Mouse (Mus musculus): Measurements from ENCODE around the gene Tanc2. TPM values are rescaled to one million over a fixed set of nuclear protein-coding genes. Genes with fewer than 3 reads are reported as not detected.

Gene Tanc2
- polyA plus RNA-seq, 1 experiment from 2014 or later: 13.3 TPM

DNA sequence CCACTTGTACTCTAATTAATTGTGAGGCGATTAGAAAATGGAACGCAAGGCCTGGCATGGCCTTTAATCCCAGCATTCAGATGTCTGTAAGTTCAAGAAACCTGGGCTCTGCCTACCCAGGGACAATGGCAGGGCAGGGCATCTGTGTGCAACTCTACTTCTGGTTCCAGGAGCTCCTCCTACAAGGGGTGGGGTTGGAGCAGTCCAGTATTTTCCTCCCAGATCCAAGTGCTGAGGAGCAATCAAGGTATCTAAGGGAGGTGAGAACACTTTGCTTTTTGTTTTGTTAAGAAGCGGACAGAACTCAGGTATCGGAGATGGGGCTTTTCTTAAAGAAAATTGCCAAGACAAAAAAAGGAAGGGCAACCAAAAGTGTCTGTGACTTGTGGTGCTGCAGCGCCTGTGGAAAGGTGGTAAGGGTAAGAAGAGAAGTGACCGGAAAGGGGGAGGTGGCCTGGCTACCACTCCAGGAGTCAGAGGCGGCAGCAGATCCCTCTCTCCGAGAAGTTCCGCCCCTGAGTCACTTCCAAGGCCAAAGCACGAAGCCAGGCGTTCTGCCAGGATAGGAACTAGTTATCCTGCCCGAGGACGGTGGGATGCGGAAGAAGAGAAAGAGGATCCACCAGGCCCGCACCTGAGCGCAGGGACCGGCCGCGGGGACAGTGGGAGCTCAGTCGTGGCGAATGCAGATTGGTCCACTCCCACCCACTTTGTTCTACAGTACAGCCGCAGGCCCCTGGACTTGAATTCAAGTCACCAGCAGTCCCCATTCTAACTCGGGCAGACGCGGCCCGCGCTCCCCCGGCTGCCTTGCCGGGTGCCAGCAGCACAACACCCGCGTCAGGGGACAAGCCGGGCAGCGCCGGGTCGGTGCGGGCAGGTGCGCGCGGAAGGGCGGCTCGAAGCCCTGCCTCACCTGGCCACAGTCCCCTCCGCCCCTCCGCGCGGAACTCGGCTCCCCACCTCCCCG is 353.6 kb downstream of the Tanc2 start:
- no peaks in the 10 kb centered on the region for H3K9me3 ChIP-seq (ENCODE audit: control insufficient read depth, low read length)
- H3K4me3 ChIP-seq (ENCODE audit: low read depth, low read length): peak overlapping the region; percentile 56
- peaks cover 9% of the 10 kb centered on the region; the same call in 1 of the 2 replicates for H3K4me1 ChIP-seq (replicated peaks; ENCODE audit: control insufficient read depth, insufficient read depth, low read length)
- peak; percentile 61 for ATAC-seq (replicated peaks; ENCODE audit: low FRiP score, low TSS enrichment, low read depth)
- peak overlapping the region; percentile 97 for H3K4me2 ChIP-seq (ENCODE audit: low read length)
- H3K9ac ChIP-seq (ENCODE audit: low read length): peak overlapping the region; percentile 56
- peak overlapping the region; percentile 65 for H3K27ac ChIP-seq (ENCODE audit: low read depth)
- H3K27me3 ChIP-seq (replicated peaks; ENCODE audit: control insufficient read depth, insufficient read depth, low read length): peaks cover 8% of the 10 kb centered on the region; the same call in 1 of the 2 replicates
- 6% methylated on average over 36 of the region's 47 CpGs for WGBS
- no peaks in the 10 kb centered on the region for H3K36me3 ChIP-seq (ENCODE audit: control insufficient read depth, insufficient read depth, low read length)
- peak; percentile 77 for DNase-seq (ENCODE audit: low spot score)

DNA sequence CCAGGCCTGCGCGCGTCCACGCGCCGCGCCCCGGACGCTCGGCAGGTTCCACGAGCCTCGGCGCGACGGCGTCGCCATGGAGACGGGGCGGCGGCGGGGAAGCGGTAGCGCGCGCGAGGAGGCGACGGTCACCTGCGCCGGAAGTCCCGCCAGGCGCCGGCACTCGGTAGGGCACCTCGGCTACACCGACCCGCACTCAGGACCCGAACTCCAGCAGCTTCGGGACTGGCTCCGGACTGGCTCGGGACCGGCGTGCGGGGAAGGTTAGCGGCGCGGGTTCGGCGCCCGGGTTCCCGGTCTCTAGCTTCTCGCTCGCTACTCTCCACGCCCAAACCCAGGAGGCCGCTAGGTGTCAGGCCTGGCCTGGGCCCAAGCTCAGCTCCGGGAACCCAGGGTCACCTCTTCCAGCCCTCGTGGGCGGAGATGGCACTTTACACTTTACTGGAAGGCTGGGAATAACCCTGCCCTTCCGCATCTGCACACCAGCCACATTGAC is 354.4 kb downstream of the Tanc2 start:
- peak overlapping the region; percentile 56 for H3K4me3 ChIP-seq (ENCODE audit: low read depth, low read length)
- peaks cover 8% of the 10 kb centered on the region; the same call in 1 of the 2 replicates for H3K27me3 ChIP-seq (replicated peaks; ENCODE audit: control insufficient read depth, insufficient read depth, low read length)
- H3K9ac ChIP-seq (ENCODE audit: low read length): peak overlapping the region; percentile 56
- no peaks in the 10 kb centered on the region for H3K36me3 ChIP-seq (ENCODE audit: control insufficient read depth, insufficient read depth, low read length)
- H3K9me3 ChIP-seq (ENCODE audit: control insufficient read depth, low read length): no peaks in the 10 kb centered on the region
- H3K4me2 ChIP-seq (ENCODE audit: low read length): peak overlapping the region; percentile 97
- H3K27ac ChIP-seq (ENCODE audit: low read depth): peak overlapping the region; percentile 65
- H3K4me1 ChIP-seq (replicated peaks; ENCODE audit: control insufficient read depth, insufficient read depth, low read length): peaks cover 9% of the 10 kb centered on the region; the same call in 1 of the 2 replicates
- DNase-seq (ENCODE audit: low spot score): peak; percentile 84
- under 1% methylated on average over 55 of the region's 59 CpGs for WGBS
- ATAC-seq (replicated peaks; ENCODE audit: low FRiP score, low TSS enrichment, low read depth): peak; percentile 73

DNA sequence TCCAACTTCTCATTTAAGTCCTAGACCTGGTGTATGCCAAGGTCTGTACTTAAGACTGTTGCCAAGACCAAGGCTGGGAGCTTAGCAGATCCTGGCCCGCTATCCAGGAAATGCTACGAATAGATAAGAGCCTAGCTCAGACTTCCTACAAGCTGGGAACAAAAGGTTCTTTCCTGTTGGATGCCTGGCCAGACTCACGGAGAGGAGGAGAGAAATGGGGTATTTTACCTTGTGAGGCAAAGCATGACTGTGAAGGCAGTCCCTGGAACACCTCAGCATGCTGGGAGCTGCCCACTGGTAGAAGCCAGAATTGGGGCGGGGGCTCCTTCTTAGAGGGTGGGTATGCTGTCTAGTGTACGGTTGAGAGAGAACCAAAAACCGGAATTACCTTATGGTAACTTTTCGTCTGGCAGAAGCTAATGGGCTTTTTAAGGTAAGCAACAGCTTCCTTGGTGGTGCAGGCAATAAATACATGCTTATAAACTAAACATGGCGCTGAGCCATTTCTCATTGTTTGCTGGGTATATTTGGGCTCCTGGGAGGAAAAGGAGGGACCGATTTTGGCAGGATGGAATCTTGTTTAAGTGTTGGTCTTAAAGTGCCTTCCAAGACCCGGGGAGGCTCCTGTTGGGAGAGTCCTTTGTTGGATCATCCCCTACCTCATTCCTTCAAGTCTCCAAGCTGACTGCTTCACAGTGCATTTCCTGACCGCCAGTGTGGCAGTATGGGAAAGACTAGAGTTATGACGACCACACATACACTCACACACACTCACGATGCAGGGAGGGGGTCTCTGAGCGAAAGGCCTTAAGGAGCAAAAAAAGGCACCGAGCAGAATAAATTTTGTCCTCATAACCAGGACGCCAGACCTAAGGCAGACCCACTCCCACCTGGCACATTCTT is 355.2 kb downstream of the Tanc2 start:
- Histone ChIP-seq H3K9me3 (ENCODE audit: control insufficient read depth, low read length) (no peaks in the 10 kb centered on the region), H3K9ac (ENCODE audit: low read length) (0 out of 2 replicates have a peak overlapping the region, but pooled peaks have one; percentile 25), H3K36me3 (ENCODE audit: control insufficient read depth, insufficient read depth, low read length) (no peaks in the 10 kb centered on the region), H3K27ac (ENCODE audit: low read depth) (peak overlapping the region; percentile 65), H3K4me1 (replicated peaks; ENCODE audit: control insufficient read depth, insufficient read depth, low read length) (peaks cover 9% of the 10 kb centered on the region; the same call in 1 of the 2 replicates), H3K4me3 (ENCODE audit: low read depth, low read length) (peak overlapping the region; percentile 56), H3K27me3 (replicated peaks; ENCODE audit: control insufficient read depth, insufficient read depth, low read length) (peaks cover 8% of the 10 kb centered on the region; the same call in 1 of the 2 replicates), H3K4me2 (ENCODE audit: low read length) (peak overlapping the region; percentile 97)
- DNase-seq (ENCODE audit: low spot score) (no peak), ATAC-seq (replicated peaks; ENCODE audit: low FRiP score, low TSS enrichment, low read depth) (no peak)
- WGBS: 59% methylated on average over 16 of the region's 16 CpGs

DNA sequence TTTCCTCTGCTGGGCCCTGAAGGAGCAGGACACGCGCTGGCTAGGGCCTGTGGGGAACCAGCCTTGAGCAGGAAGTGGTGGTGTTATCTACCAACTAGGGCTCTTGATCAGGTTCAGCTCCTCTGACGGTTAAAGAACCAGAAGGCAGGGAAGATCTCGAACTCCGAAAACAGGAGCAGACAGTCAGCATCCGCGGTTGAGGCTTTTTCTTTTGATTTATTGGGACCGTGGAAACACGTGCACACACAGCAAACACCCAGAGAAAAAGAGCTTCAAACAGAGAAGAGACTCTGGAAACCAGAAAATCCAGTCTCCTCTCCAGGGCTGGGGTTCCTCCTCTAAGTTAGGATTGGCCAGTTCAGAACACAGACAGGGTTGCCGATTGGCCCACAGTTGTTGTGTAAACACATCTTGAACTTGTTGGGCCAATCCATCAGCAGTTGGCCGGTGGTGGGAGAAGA is 356.9 kb downstream of the Tanc2 start:
- no peak overlapping the region for H3K4me3 ChIP-seq (ENCODE audit: low read depth, low read length)
- no peaks in the 10 kb centered on the region for H3K36me3 ChIP-seq (ENCODE audit: control insufficient read depth, insufficient read depth, low read length)
- H3K4me1 ChIP-seq (replicated peaks; ENCODE audit: control insufficient read depth, insufficient read depth, low read length): peaks cover 9% of the 10 kb centered on the region; the same call in 1 of the 2 replicates
- no peak overlapping the region for H3K4me2 ChIP-seq (ENCODE audit: low read length)
- H3K9me3 ChIP-seq (ENCODE audit: control insufficient read depth, low read length): no peaks in the 10 kb centered on the region
- no peak overlapping the region for H3K9ac ChIP-seq (ENCODE audit: low read length)
- H3K27ac ChIP-seq (ENCODE audit: low read depth): 0 out of 2 replicates have a peak overlapping the region, but pooled peaks have one; percentile 24
- DNase-seq (ENCODE audit: low spot score): no peak
- H3K27me3 ChIP-seq (replicated peaks; ENCODE audit: control insufficient read depth, insufficient read depth, low read length): peaks cover 8% of the 10 kb centered on the region; the same call in 1 of the 2 replicates
- no peak for ATAC-seq (replicated peaks; ENCODE audit: low FRiP score, low TSS enrichment, low read depth)
- 35% methylated on average over 11 of the region's 11 CpGs for WGBS

DNA sequence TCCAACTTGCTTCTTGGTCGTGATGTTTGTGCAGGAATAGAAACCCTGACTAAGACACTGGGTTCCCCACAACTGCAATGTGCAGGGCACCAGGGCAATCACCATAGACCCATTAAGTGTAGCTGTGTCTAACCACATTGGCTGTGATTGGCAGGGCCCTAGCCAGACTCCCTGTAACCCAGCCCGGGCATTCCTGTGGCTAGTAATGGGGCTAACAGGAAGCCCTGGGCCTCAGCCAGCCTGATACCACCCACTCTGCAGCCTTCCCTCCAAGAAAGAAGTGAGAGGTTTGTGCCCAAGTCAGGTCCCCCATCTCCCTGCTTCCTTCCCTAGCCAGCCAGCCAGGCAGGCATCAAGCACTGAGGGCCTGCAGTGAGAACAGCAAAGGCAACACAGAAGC is 358.5 kb downstream of the Tanc2 start:
- DNase-seq (ENCODE audit: low spot score) (no peak), ATAC-seq (replicated peaks; ENCODE audit: low FRiP score, low TSS enrichment, low read depth) (no peak)
- H3K9ac ChIP-seq (ENCODE audit: low read length): no peak overlapping the region
- 83% methylated on average over 2 of the region's 2 CpGs for WGBS
- H3K36me3 ChIP-seq (ENCODE audit: control insufficient read depth, insufficient read depth, low read length): no peaks in the 10 kb centered on the region
- H3K27ac ChIP-seq (ENCODE audit: low read depth): no peak overlapping the region
- no peak overlapping the region for H3K4me2 ChIP-seq (ENCODE audit: low read length)
- H3K9me3 ChIP-seq (ENCODE audit: control insufficient read depth, low read length): no peaks in the 10 kb centered on the region
- H3K27me3 ChIP-seq (replicated peaks; ENCODE audit: control insufficient read depth, insufficient read depth, low read length): peaks cover 7% of the 10 kb centered on the region; the same call in 1 of the 2 replicates
- H3K4me1 ChIP-seq (replicated peaks; ENCODE audit: control insufficient read depth, insufficient read depth, low read length): peaks cover 9% of the 10 kb centered on the region; the same call in 1 of the 2 replicates
- no peak overlapping the region for H3K4me3 ChIP-seq (ENCODE audit: low read depth, low read length)

DNA sequence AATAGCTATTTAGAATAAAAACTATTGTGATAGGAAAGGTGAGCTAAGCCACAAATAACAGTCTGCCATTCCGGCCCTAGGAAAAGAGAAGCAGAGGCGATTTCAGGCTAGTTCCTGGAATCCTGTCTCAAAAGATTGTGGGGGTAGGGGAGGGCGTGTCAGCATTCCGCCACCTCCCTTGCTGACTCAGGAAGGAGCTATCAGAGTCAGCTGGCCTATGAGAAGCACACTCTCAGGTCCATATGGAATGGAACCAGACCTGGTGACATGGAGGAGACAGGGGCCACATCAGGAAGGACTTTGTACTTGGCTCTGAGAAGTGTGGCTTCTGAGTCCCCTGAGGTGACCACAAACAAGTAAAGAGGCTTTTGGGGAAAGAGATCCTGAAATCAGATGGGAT is 360.7 kb downstream of the Tanc2 start:
- WGBS: 60% methylated on average over 4 of the region's 4 CpGs
- Histone ChIP-seq H3K4me2 (ENCODE audit: low read length) (no peak overlapping the region), H3K4me3 (ENCODE audit: low read depth, low read length) (no peak overlapping the region), H3K36me3 (ENCODE audit: control insufficient read depth, insufficient read depth, low read length) (no peaks in the 10 kb centered on the region), H3K4me1 (replicated peaks; ENCODE audit: control insufficient read depth, insufficient read depth, low read length) (peaks cover under 1% of the 10 kb centered on the region; the same call in 1 of the 2 replicates), H3K27ac (ENCODE audit: low read depth) (no peak overlapping the region), H3K9me3 (ENCODE audit: control insufficient read depth, low read length) (no peaks in the 10 kb centered on the region), H3K27me3 (replicated peaks; ENCODE audit: control insufficient read depth, insufficient read depth, low read length) (no peaks in the 10 kb centered on the region), H3K9ac (ENCODE audit: low read length) (no peak overlapping the region)
- DNase-seq (ENCODE audit: low spot score) (no peak), ATAC-seq (replicated peaks; ENCODE audit: low FRiP score, low TSS enrichment, low read depth) (no peak)

DNA sequence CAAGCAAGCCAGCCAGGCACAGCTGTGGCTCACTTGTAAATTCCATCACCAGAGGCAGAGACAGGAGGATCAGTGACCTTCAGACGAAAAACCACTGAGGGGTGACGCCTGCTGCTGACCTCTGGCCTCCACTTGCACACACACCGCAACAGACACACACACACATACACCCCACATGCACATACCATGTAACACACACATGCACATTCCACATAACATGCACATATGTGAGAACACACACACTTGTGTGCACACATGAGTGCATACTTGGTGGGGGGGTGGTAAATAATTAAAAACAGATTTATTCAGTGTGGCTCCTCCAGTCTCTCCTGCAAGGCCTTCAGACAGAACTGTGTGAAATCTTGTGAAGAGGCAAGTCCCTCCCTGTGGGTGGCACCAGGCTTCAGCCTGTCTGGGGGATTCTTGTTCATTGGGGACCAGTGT is 361.8 kb downstream of the Tanc2 start:
- Histone ChIP-seq H3K9me3 (ENCODE audit: control insufficient read depth, low read length) (no peaks in the 10 kb centered on the region), H3K27me3 (replicated peaks; ENCODE audit: control insufficient read depth, insufficient read depth, low read length) (no peaks in the 10 kb centered on the region), H3K9ac (ENCODE audit: low read length) (no peak overlapping the region), H3K27ac (ENCODE audit: low read depth) (no peak overlapping the region), H3K4me1 (replicated peaks; ENCODE audit: control insufficient read depth, insufficient read depth, low read length) (no peaks in the 10 kb centered on the region; the same call in 1 of the 2 replicates), H3K4me3 (ENCODE audit: low read depth, low read length) (no peak overlapping the region), H3K4me2 (ENCODE audit: low read length) (no peak overlapping the region), H3K36me3 (ENCODE audit: control insufficient read depth, insufficient read depth, low read length) (no peaks in the 10 kb centered on the region)
- 56% methylated on average over 3 of the region's 3 CpGs for WGBS
- DNase-seq (ENCODE audit: low spot score): no peak
- no peak for ATAC-seq (replicated peaks; ENCODE audit: low FRiP score, low TSS enrichment, low read depth)

DNA sequence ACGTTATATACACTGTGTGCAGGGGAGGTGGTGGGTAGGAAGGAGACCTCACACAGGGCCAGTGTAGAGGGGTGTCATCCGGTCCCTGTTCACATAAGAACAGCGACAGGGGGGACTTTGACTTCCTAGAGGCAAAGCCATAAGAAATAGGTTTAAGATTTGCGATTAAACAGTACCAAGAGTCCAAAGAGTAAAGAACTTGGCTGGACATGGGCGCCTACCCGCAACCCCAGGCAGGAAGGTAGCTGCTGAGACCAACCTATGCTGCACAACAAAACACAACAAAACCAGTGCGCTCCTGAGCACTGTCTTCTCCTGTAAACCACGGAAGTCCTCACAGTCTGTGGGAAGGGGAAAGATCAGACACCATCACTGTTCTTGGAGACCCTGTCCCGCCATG is 362.3 kb downstream of the Tanc2 start:
- ATAC-seq (replicated peaks; ENCODE audit: low FRiP score, low TSS enrichment, low read depth) (0 out of 2 replicates have a peak, but pooled peaks have one; percentile 42), DNase-seq (ENCODE audit: low spot score) (no peak)
- Histone ChIP-seq H3K9ac (ENCODE audit: low read length) (no peak overlapping the region), H3K4me2 (ENCODE audit: low read length) (no peak overlapping the region), H3K27me3 (replicated peaks; ENCODE audit: control insufficient read depth, insufficient read depth, low read length) (no peaks in the 10 kb centered on the region), H3K9me3 (ENCODE audit: control insufficient read depth, low read length) (no peaks in the 10 kb centered on the region), H3K36me3 (ENCODE audit: control insufficient read depth, insufficient read depth, low read length) (no peaks in the 10 kb centered on the region), H3K4me1 (replicated peaks; ENCODE audit: control insufficient read depth, insufficient read depth, low read length) (no peaks in the 10 kb centered on the region), H3K4me3 (ENCODE audit: low read depth, low read length) (no peak overlapping the region), H3K27ac (ENCODE audit: low read depth) (no peak overlapping the region)
- WGBS: 82% methylated on average over 9 of the region's 9 CpGs

All from intestine, embryonic 14.5 days (tissue).